Mouse (Mus musculus) 416B (cell line): ENCODE data around the gene Cab39.
A peak's percentile ranks its signal among the peaks of the same experiment; 100 is the strongest.
"Not testable (repeated sequence)": the region's sequence is repeated elsewhere in the genome, so short reads cannot be mapped to it uniquely, and the experiment has no call there.

Experiments used
- DNase-seq: peaks from one replicate; pipeline ENCODE4 v3.0.0; 2011; ENCODE audit warnings: low read depth

The Cab39 gene

DNA sequence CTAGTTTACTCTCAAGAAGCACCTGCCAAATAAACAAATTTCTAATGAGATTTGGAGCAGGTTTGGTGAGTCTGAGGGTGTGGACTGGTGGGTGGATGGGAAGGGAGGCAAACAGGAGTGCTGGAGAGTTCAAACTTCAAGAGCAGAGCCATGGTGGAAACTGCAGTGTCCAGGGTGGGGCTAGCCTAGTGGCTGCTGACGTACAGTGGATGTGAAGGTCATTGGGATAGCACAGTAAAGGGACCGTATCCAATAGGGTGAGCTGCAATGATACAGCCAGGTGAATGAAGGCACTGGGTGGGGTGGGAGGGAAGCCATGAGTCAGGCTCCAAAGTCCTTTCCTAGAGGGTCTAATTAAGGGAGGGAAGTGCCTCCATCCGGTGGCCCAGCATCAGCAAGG, 2.7 kb upstream of the Cab39 start:
- DNase-seq, result no peak

DNA sequence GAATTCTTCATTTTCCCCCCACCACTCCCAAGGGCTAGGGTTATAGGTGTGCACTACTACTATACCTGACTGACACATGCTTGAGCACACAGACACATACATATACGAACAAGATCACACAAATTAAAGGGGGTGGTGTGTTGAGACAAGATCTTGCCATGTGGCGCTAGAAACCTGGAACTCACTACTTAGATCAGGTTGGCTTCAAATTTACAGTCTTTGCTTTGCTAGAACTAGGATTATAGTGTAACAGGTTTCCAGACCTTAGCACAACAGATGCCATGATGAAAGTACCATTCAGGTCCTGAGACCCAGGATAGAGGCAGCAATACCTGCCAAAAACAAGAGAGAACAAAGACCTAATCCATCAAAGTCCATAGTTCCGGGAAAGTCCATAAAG, 1.8 kb upstream of the Cab39 start:
- DNase-seq, result no peak

DNA sequence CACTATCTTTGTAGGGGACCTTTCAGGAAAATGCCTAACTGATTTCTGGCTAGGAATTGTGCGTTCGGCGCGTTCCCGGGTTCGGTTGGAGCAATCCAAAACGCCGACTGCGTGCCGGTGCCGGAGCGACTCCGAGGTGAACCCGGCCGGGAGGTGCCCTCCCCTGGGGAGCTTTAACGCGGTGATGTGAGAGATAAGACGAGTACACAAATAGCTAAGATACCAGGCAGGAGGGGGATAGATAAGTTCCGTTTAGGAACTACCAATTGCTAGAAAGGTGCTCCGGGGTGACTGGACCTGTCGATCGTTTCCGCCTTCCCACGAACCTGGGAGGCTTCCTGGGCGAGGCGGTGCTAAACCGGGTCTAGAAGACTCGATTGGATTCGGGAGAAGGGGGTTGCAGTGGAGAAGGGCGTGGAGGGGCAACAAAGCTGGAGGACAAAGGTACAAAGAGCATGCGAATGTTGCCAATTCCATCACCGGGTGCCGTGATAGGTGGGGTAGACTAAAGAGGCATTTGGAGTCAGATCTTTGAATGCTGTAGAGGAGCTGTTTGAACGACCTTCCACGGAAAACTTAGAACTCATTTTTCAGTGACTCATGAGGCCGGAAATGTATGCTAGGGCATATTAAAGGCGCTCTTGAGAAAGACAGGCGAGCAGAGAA, 998 bp downstream of the Cab39 start:
- DNase-seq, result peak; percentile 85

DNA sequence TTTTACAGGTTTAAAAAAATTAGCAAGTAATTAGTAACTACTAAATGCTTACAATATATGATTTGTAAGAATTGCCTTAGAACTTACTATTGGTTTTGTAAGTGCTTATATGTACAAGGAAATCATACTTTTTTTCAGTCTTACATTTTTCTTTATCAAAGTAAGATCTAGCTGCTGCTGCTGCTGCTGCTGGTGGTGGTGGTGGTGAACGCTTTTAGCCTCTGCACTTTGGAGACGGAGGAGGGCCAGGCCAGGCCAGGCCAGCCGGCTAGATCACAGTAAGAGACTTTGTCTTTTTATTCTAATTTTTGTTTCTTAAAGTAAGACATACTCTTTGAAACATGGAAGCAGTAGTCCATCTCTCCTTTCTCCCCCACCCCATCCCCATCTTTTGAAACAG, 2.0 kb downstream of the Cab39 start:
- peak; percentile 53 for DNase-seq

DNA sequence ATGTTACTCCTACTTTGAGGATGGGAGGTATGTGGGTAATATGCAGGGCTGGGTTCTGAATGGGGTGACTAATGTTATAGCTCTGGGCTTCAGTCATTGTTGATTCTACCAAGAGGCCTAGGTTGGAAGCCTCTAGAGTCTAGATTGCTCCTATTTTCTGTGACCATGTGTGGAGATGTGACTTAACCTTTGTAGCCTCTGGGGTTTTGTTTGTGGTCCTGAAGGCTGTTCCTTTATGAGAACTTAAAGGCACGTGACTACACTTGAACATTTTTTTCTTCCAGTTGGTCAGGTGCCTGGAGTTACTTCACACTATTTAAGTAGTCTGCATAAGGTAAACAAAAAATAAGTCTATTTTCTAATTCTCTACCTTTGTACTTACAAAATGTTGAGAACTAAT, 6.5 kb downstream of the Cab39 start:
- peak; percentile 40 for DNase-seq

DNA sequence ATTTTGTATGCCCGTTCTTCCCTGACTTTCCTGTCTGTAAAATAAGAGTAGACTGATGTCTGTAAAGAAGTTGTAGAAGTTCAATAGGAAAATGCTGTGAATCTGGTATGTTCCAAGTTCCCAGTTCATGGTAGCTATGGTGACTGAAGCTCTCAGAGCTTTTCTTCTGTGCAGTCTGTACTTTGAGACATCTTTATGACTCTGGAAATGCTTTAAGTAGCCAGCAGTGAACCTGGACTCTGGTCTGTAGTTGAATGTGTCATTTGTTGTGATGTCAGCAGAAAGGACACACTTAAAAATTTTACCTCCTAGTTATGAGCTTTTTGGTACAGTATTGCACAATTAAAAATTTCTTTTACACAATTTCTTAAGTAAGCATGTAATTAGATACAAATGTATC, 9.3 kb downstream of the Cab39 start:
- no peak for DNase-seq

DNA sequence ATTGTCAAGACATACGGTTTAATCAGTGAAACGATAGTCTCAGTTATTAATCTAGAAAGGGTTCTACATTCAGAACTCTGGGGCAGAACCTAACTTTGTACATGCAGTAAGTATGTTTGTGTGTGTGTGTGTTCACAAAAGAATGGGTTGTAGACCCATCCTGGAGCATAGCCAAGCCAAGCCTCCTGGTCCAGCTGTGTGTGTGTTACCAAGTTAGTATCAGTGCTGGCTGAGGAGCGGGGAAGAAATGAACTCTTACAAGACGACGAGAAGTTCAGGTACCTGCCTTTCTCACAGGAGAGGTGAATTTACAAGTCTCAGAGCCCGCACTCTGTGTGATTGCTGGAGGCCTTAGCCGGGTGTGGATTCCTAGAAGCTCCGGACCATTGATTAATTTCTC, 11.3 kb downstream of the Cab39 start:
- no peak for DNase-seq

DNA sequence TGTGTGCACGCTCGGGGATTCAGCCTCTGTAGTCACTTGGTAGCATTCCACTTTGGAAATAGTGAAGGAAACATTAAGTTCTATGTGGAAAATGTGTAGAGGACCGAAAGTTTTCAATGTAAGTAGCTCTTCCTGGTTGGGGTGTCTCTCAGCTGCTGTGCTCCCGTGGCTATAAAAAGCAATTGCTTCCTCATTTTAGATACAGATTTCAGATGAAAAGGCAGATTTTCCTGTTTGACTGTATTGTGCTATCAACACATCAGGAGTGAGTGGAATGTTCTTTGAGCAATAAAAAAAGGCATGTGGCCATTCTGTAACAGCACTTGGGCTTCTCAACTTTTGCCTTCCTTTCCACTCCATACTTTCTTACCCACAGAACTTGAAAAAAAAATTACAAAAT, 16.0 kb downstream of the Cab39 start:
- peak; percentile 46 for DNase-seq

DNA sequence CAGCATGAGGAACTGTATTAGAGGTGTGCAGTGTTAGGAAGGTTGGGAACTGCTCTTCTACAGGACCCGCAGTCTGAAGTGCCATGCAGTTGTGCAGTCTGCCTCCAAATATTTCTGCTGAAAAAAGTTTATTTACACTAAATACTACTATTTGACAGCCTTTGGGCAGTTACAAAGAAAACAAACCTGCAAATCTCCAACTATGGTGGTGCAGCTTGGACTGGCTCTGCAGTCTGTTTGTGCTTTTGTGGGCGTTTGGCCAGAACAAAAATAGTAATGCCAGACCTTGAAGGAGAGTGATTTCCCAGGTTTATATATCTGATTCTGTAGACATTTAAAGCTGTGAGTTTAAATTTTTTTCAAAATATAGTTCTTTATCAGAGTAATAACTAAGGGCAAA, 17.1 kb downstream of the Cab39 start:
- no peak for DNase-seq

DNA sequence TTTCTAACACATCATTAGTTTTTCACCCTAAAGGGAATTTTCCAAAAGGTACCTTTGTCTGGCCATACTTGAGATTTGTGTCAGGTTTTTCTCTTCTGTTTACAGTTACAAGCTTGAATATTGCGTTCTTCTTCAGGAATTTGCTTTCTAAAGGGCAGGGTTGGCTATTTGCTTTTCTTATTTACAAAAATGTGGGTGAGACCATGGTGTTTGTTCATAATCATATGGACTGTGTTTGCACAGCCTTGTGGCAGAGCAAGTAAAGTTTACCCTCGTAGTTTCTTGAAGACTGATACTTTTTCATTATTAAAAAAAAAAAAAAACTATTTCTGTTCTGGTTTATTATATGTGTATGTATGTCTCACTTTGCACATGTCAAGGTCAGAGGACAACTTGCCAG, 17.5 kb downstream of the Cab39 start:
- no peak for DNase-seq

DNA sequence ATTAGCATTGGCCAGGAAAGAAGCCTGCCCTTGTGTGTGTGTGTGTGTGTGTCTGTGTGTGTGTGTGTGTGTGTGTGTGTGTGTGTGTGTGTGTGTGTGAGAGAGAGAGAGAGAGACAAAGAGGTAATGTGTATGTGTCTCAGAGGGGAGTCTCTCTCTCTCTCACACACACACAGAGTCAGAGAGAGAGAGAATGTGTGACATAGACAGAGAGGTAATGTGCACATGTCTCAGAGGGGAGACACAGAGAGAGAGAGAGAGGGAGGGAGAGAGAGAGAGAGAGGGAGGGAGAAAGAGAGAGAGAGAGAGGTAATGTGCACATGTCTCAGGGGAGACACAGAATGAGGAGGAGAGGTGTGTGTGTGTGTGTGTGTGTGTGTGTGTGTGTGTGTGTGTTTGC, 21.0 kb downstream of the Cab39 start:
- not testable (repeated sequence) for DNase-seq

DNA sequence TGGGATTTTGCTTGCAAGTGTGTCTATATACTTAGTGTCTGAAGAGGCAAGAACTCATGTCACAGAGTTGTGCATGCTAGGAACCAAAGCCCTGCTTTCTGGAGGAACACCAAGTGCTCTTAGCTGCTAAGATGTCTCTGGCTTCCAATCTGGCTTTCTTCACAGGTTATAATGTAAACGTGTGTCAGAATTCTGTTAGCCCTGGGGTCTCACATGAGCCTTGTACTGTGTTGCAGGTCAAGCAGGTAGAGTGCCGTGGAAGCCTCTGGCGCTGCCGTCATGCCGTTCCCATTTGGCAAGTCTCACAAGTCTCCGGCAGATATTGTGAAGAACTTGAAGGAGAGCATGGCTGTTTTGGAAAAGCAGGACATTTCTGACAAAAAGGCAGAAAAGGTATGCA, 24.9 kb downstream of the Cab39 start:
- no peak for DNase-seq

DNA sequence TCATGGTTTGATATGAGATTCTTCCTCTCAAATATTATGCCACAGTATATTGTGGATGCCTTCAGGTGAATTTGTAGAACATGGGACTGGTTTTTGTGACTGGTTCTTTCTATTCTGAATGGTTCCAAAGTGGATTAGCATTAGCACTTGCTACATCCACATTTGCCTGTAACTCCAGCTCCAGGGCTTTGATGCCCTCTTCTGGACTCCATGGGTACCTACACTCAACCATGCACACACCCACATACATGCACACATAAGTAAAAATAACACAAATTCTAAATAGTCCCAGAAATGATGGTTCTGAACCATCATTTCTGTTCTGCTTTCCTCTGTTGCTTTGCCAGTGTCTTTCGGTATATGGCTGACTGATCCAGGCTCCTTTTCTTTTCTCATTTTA, 26.5 kb downstream of the Cab39 start:
- peak; percentile 32 for DNase-seq

DNA sequence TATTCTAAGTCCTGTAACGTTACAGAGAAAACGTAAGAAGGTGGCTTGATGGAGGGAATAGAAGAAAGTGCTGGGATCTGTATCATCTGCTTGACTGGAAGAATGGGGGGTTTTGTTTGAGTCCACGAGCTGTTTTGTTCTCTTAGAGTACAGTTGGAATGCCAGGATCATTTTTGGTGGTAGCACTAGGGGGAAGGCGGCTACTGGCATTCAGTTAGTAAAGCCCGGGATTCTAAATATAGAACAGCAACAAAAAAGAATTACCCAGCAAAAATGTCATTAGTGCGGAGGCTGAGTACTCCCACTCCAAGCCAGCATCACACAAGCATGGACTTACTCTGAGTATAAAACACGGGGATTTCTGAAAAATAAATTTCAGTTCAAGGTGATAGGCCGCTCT, 29.0 kb downstream of the Cab39 start:
- DNase-seq, result no peak

DNA sequence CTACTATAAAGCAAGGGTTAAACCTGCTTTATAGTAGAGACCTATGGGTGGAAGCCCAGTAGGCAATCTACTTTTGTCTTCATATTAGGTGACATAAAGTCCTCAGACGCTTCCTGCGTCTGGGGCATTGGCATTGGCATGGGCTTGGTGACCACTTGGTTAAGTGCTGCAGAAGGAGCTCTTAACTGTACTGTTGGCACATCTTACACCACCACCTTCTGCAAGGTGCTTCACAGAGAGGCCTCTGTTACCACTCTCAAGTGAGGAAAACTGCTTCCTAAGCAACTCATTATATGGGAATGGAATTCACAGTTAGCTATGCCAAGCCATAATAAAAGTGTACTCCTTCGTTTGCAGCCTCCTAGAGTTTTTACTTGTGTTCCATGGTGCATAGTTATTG, 31.7 kb downstream of the Cab39 start:
- DNase-seq, result no peak

DNA sequence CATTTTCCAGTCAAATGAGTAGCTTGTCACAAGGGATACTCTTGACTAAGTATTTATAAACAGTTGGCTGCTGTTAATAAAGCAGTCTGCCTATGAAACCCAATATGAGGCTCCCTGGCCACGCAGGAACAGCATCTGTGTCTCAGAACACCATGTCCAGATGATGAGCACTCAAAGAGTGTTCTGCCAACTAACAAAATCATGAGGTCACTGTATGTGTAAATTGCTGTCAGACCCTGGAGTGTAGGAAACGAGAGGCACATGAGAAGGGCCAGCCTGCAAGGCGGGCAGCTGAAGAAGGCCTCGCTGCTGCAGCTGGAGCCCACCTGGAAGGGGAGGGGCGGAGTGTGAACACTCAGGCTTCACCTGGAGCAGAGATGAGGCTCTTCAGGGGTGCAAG, 33.9 kb downstream of the Cab39 start:
- no peak for DNase-seq

DNA sequence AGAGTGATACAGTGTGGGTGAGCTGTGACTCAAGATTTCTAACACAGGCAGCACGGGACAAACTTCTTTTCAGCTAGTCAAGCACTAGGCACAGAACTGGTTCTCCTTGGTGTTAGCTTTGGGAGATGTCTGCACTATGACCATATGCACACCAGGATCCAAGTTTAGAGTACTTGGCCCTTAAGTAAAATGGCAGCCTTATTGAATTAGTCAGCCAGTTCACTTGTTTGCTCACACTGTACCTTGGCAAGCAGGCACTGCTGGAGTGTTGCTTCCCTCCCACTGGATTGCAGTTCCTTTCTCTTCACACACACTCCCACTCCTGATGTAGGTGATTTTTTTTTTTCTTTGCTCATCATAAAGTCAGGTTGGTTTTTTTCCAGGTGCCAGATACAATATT, 35.8 kb downstream of the Cab39 start:
- no peak for DNase-seq

DNA sequence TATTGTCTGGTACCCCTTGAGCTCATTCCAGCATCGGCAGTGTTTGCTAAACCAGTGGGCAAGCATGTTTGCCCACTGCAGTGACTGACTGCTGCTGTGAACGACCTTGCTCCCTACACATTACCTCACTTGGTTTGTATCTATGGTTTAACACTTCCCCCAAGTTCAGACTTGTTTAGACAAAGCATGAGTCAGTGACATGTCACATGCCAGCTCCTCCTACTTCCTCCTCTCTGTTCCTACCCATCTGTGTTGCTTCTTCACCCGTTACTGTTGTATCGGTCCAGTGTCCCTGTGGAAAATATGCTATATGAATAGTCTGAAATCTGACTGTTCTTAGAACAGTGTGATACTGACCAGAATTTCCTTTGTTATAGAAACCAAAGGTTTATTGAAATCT, 44.8 kb downstream of the Cab39 start:
- DNase-seq, result peak; percentile 92

DNA sequence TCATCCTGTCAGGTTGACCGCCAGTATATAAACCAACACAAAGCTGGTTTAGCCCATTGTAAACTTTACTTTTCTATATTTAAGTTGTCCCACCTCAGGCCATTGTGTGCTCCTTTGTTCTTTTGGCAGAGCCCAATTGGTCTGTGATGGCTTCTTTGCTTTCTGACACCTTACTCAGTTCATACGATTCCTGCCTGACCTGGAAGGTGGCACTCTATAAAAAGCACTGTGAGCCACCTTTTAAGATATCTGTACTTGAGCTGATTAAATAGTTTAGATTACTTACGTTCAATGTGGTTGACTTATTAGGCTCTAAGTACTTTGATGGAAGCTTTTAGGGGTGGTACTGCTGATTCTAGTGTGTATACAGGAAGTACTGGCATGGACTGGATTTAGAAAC, 46.1 kb downstream of the Cab39 start:
- DNase-seq, result no peak

DNA sequence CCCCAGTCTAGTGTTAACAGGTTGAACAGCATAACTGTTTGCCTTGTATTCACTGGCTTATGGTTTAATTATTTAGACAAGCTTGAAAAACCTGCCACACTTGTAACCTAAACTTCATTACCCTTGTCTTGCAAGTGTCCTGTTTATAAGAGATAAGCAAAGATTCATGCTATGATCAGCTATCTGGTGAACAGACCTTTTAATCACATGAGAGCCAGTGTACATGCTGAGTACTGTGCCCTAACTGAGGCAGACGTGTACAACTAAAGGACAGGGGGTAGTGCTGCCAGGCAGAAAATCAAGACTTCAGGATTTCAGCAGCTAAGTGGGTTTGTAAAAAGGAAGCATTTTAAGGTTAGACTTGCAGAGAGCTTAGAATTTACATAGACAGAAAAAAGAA, 46.5 kb downstream of the Cab39 start:
- no peak for DNase-seq

DNA sequence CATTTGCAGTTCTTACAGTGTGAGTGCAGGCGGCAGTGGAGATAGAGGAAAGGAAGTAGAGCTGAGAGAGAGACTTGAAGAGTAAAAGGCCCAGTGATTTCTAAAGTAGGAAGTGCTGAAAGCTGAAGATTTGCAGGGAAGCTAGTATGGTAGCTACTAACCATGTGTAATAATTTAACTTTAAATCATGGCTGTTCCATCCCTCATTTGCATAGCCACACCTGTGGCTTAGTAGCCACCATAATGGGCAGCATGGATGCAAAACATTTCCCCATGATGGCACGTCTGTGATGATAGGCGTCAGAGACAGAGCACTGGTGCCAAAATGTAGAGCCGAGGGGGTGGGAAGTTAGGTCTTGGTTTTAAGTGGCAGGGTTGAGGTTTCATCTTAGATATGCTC, 47.2 kb downstream of the Cab39 start:
- no peak for DNase-seq

DNA sequence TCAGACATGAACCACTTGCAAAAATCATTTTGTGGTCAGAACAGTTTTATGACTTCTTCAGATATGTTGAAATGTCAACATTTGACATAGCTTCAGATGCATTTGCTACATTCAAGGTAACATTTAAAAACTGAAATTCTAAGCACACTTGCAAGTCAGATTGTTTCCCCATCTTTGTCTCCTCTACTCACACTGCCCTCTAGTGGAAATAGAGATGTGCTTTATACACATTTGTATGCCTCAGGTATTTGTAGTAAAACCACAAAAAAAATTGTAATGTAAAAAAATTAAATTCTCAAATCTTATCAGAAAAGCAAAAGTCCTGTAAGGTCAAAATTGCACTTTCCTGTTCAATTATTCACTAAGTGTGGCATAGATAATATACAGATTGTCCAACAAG, 49.0 kb downstream of the Cab39 start:
- peak; percentile 66 for DNase-seq

DNA sequence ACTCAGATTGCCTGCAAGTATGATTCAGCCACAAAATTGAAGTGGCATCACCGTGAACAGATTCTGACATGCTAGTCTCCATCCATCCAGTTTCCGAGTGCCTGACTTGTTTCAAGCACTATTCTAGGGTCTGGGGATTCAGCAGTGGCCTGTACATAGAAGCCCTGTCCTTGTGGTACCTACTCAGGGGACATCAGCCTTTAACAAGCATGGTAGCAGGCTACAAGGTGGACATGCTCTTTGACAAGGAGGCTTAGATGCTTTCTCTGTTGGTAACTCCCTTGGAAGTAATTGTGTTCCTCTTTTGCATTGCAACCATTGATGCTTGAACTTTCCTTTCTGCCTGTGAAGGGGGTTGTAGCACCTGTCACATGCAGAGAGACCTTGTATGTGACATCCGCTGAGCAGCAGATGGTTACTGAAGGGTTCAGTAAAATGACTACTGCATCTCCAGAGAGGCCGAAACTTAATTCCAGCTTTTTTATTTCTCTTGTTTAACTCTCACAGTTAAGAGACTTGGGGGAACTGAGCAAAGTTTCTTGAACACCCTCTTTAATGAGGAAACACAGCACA, 50.1 kb downstream of the Cab39 start:
- DNase-seq, result no peak

DNA sequence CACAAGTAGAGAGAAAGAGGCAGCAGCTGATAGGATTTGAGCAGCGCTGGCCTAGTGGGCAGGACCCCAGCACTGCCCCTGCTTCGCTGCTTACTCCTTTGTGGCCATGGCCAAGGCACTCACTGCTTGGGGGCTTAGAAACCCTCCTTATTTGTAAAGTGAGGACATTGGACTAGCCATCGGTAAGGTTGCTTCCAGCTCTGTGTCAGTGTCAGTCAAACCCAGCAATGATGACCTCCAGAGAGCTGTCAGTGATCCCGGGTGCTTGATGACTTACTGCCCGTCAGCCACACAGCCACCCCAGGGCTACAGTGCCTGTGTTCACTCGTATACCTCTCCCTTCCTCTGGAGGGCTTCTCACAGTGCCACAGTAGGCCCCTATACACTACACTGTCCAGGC, 51.7 kb downstream of the Cab39 start:
- DNase-seq, result no peak

DNA sequence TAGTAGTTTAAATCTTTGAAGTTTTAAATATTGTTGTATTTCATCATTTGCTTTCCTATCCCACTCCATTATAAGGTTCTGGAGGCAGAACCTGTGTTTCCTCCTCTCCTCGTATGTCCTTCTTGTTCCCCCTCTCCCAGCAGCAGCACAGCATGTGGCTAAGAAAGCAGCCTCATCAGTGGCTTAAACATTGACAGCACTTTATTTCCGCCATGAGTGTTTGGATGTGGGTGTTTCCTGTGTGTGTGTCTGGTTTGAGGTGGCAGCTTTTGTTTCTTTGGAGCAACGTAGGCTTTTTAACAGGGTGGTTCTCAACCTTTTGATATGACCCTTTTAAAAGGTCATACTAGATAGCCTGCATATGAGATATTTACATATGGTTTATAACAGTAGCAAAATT, 52.2 kb downstream of the Cab39 start:
- no peak for DNase-seq
